In the genomic region with DNA sequence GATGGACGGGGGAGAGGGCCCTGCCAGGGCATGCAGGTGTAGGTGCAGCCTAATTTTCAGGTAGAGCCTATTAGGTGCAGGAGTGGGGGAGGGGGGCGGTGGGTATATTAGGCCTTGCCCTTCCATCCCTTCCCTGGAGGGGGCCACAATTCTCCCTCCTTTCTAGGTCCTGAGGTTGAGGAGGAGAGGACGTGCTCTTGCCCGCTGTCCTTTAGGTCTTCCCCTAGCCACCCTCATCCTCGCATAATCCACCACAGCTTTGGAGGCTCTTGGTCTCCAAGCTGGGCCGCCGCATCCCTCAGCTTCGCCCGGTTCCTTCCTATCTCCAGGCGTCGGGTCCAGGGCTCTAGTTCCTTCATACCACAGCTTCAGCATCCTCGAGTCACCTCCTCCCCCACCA, we compare ENCODE assay signal across 8 mouse cellular contexts. TPM values are rescaled to one million over a fixed set of nuclear protein-coding genes. Genes with fewer than 3 reads are reported as not detected.
DNase-seq lines count a peak whose midpoint lies in the region; ATAC-seq lines count a peak whose summit lies in the region.

No protein-coding gene starts in this region.

- H3K9me3 ChIP-seq in forebrain, embryonic 11.5 days (ENCODE audit: control insufficient read depth, low read length): no peaks in the 10 kb centered on the region
- H3K9me3 ChIP-seq in limb, embryonic 15.5 days: no peaks in the 10 kb centered on the region

- peak overlapping the region; percentile 84 for H3K27ac ChIP-seq in forebrain, embryonic 11.5 days (ENCODE audit: low read depth, low read length)
- H3K27ac ChIP-seq in limb, embryonic 15.5 days: peak overlapping the region; percentile 100

- H3K4me1 ChIP-seq in forebrain, embryonic 11.5 days (replicated peaks; ENCODE audit: control insufficient read depth, insufficient read depth, low read length): peaks cover 19% of the 10 kb centered on the region
- peaks cover 50% of the 10 kb centered on the region for H3K4me1 ChIP-seq in limb, embryonic 15.5 days

- no peak; the same call in 1 of the 2 replicates for ATAC-seq in forebrain, embryonic 11.5 days (replicated peaks; ENCODE audit: low FRiP score)
- no peak for ATAC-seq in limb, embryonic 15.5 days (ENCODE audit: insufficient number of reproducible peaks, low FRiP score, low TSS enrichment, low read depth)
- ATAC-seq in frontal cortex, adult (ENCODE audit: low TSS enrichment): no peak

- DNase-seq in kidney, postnatal 10 days: peak; percentile 56
- no peak for DNase-seq in kidney, postnatal 4 days
- peak; percentile 46 for DNase-seq in Muller cell, postnatal 12 days (ENCODE audit: inconsistent ontology term)
- no peak for DNase-seq in forebrain, embryonic 11.5 days (ENCODE audit: low spot score)
- DNase-seq in thymus, postnatal 10 days (ENCODE audit: low spot score in 2 of 2): no peak
- DNase-seq in frontal cortex, postnatal 14 days (ENCODE audit: low spot score in 2 of 2): no peak

- WGBS in forebrain, embryonic 11.5 days: 0% methylated on average over 12 of the region's 12 CpGs
- WGBS in limb, embryonic 15.5 days: 1% methylated on average over 12 of the region's 12 CpGs

- no peaks in the 10 kb centered on the region for H3K27me3 ChIP-seq in forebrain, embryonic 11.5 days (ENCODE audit: control insufficient read depth, insufficient read depth, low read length)
- no peaks in the 10 kb centered on the region for H3K27me3 ChIP-seq in limb, embryonic 15.5 days

- no peaks in the 10 kb centered on the region for H3K36me3 ChIP-seq in forebrain, embryonic 11.5 days (ENCODE audit: control insufficient read depth, insufficient read depth, low read length)
- peaks cover 14% of the 10 kb centered on the region for H3K36me3 ChIP-seq in limb, embryonic 15.5 days

- peak overlapping the region; percentile 69 for H3K4me3 ChIP-seq in forebrain, embryonic 11.5 days (ENCODE audit: low read depth, low read length)
- peak overlapping the region; percentile 72 for H3K4me3 ChIP-seq in limb, embryonic 15.5 days

- H3K9ac ChIP-seq in forebrain, embryonic 11.5 days (ENCODE audit: low read length): peak overlapping the region; percentile 80
- H3K9ac ChIP-seq in limb, embryonic 15.5 days: peak overlapping the region; percentile 58

- peak overlapping the region; percentile 92 for H3K4me2 ChIP-seq in forebrain, embryonic 11.5 days (ENCODE audit: low read depth, low read length, severe bottlenecking)
- H3K4me2 ChIP-seq in limb, embryonic 15.5 days: peak overlapping the region; percentile 92

RNA-seq across cellular contexts. Expression of a gene that starts 0.6 kb away (rescaled TPM):
- 25.4 and 28.4 TPM in 2 replicates for polyA plus RNA-seq in forebrain, embryonic 11.5 days (2014; fragmentation: Nextera tagmentation; extraction: Ambion mirVana)
- 16.7 and 17.9 TPM in 2 replicates for polyA plus RNA-seq in limb, embryonic 15.5 days (2015; fragmentation: Nextera tagmentation; extraction: Ambion mirVana)

RNA-seq across cellular contexts. Expression of a gene that starts 1.7 kb away (rescaled TPM):
- 98.9 and 109 TPM in 2 replicates for polyA plus RNA-seq in forebrain, embryonic 11.5 days (2014; fragmentation: Nextera tagmentation; extraction: Ambion mirVana)
- 81.0 and 88.5 TPM in 2 replicates for polyA plus RNA-seq in limb, embryonic 15.5 days (2015; fragmentation: Nextera tagmentation; extraction: Ambion mirVana)

RNA-seq across cellular contexts. Expression of a gene that starts 8.4 kb away (rescaled TPM):
- 0.80 and 2.1 TPM in 2 replicates for polyA plus RNA-seq in forebrain, embryonic 11.5 days (2014; fragmentation: Nextera tagmentation; extraction: Ambion mirVana)
- 2.1 and 2.7 TPM in 2 replicates for polyA plus RNA-seq in limb, embryonic 15.5 days (2015; fragmentation: Nextera tagmentation; extraction: Ambion mirVana)

RNA-seq across cellular contexts. Expression of a gene that starts 12.8 kb away (rescaled TPM):
- 15.6 TPM in 1 of 2 replicates, not detected in the other for polyA plus RNA-seq in forebrain, embryonic 11.5 days (2014; fragmentation: Nextera tagmentation; extraction: Ambion mirVana)
- polyA plus RNA-seq in limb, embryonic 15.5 days (2015; fragmentation: Nextera tagmentation; extraction: Ambion mirVana): 3.6 and 7.7 TPM in 2 replicates

RNA-seq across cellular contexts. Expression of a gene that starts 46.0 kb away (rescaled TPM):
- polyA plus RNA-seq in forebrain, embryonic 11.5 days (2014; fragmentation: Nextera tagmentation; extraction: Ambion mirVana): 236 and 247 TPM in 2 replicates
- 201 and 221 TPM in 2 replicates for polyA plus RNA-seq in limb, embryonic 15.5 days (2015; fragmentation: Nextera tagmentation; extraction: Ambion mirVana)

Comparison
In these comparisons a context has a peak if more than half of its experiments do, and no peak if none do; other contexts are left out.
1. DNase-seq: peak in kidney, postnatal 10 days (single experiment) and Muller cell, postnatal 12 days (single experiment); none in kidney, postnatal 4 days (0 of 2), forebrain, embryonic 11.5 days (single experiment), thymus, postnatal 10 days (0 of 2) and frontal cortex, postnatal 14 days (0 of 2).